Mouse (Mus musculus) right cerebral cortex, postnatal 14 days (tissue): ENCODE data around the gene Trip12.

ENCODE experiments used
- DNase-seq: peaks from one replicate; pipeline ENCODE4 v3.0.0; 2022

Gene Trip12

GRCm38 (mm10) chr1:84777455-84777854 lies 62.9 kb downstream of the Trip12 start:
- DNase-seq: no peak

DNA sequence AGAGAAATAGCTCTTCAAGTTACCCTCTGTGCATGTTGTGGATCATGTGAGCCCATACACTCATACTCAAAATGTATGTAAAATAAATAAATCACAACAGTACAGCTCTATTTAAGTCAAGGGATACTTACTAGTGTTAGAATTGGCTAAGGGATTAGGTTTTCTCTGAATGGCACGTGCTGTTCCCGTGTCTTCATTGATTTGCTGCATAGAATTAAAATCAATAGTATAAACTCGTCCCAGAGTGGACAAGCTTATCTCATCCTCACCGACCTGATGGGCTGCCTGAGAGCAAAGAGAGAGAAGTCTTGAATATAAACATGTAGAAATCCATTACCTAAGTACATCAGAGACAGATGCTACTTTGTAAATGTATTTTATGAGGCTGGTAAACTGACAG lies 81.5 kb downstream of the Trip12 start:
- DNase-seq: no peak

DNA sequence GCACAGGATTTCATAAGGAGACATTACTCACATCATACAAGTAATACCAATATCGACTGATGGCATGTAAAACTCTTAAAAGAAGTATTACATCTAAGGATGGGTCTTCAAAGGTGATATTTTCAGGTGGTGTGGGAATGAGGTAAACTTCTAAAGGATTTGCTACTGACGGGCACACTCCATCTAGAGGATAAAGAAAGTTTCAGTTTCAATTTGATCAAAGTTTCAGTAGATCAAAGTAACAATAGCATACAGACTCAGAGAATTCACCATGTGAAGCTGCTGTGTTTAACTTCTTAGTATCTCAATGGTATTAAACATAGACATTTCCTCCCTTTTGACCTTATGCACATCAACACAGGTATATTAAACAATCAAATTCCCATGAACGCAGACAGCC lies 98.2 kb downstream of the Trip12 start:
- DNase-seq: no peak

GRCm38 (mm10) chr1:84740080-84740479 lies 100.2 kb downstream of the Trip12 start:
- no peak for DNase-seq

DNA sequence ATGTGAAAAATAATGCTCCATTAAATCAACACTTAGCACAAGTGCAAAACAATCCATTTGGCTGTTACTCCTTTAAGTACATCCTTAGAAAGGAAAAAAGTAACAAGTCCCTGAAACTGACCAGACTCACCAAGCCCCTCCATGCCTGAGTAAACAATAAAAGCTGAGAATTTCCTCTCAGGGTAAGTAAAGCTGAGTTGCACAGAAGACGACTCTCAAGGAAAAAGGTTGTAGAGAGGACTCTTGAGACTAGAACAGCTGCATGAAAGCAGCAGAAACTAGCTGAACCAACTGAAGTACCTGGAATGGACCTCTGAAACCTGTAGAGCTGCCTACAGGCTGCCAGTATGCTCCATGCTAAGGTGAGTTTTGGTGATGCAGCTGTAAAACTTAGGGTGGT lies 103.2 kb downstream of the Trip12 start:
- no peak for DNase-seq

DNA sequence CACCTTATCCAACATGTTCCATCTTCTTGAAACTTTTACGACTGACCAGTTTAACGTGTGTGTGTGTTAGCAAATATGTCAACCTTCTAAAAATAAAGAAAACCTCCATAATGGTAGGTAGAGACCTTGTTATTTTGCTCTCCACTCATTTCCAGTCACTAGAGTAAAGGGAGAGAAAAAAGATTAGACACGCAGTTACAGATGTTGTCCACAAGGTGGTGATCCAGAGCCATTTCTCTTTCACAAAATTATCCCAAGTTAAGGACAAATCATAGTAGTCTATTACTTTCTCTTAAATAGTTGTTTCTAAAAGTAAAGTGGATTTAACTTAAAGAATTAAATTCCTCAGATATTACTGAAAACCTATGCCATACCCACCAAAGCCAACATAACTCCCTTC lies 106.5 kb downstream of the Trip12 start:
- no peak for DNase-seq

DNA sequence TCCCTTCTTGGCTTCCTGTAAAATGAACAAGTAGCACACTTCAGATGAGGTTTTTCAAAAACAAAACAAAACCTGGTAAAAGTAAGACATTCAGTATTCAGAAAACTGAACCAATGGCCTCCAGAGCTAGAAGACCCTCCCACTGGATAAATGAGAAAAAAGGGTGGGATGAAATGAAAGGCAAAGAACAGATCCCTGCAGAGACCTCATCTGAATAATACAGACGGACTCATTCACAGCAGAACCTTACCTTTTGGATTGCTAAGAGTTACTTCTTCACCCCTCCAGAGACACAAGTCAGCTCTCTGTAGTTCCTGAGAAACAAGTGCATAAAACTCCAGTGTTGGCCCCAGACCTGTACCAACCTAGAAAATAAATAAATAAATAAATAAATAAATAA lies 108.6 kb downstream of the Trip12 start:
- no peak for DNase-seq

- DNase-seq: no peak
Measured at GRCm38 (mm10) chr1:84722841-84723240, 117.5 kb downstream of the Trip12 start.

DNA sequence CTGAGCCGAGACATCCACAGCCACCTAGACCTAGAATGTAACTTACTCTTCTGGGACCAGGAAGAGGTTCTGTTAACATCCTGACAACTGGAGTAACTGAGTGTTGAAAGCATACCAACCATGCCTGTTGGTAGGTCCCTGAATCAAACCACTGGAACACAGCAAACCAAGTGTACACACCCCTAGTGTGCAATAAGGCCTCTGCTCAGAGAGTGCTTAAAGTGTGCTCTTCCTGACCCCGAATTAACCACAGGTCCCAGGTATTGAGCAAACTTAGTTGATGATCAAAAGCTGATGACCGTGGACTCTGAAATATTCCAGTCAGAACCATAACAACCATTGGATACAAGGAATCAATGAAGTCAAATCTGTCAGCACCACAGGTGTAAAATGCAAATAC lies 117.9 kb downstream of the Trip12 start:
- DNase-seq: no peak

DNA sequence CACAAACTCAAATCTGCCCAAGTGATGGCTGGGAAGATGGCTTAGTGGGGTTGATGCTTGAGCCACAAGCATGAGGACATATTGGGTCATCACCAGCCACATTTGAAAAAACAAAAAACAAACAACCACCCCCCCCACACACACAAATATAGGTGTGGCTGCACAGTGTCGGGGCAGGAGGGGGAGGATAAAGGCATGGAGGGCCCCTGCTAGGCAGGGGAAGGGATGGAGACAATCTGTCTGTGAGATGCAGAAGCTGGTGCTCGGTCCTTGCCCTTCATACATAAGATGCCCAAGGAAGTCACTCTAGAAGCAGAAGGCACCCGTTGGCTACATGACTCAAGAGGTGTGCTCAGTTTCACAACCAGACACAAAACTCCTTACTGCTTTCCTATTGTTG lies 118.4 kb downstream of the Trip12 start:
- DNase-seq: no peak

GRCm38 (mm10) chr1:84709810-84710785 lies 130.2 kb downstream of the Trip12 start:
- peak; percentile 78 for DNase-seq

DNA sequence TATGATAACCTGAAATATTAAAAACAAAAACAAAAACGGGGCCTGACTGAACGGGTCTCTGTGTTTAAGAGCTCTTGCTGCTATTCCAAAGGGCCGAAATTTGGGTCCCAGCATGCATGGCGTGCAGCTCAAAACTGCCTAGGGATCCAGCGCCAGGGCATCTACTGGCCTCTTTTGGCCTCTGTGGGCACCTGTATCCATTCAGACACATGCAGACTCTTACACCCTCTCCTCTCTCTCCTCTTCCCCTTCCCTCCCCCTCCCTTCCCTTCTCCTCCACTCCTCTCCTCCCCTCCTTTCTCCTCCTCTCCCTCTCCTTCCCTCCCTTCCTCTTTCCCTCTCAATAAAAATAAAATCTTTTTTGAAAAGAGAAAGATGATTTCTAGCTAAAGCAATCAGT lies 130.9 kb downstream of the Trip12 start:
- no peak for DNase-seq

- no peak for DNase-seq
Measured at GRCm38 (mm10) chr1:84700254-84700653, 140.1 kb downstream of the Trip12 start.

DNA sequence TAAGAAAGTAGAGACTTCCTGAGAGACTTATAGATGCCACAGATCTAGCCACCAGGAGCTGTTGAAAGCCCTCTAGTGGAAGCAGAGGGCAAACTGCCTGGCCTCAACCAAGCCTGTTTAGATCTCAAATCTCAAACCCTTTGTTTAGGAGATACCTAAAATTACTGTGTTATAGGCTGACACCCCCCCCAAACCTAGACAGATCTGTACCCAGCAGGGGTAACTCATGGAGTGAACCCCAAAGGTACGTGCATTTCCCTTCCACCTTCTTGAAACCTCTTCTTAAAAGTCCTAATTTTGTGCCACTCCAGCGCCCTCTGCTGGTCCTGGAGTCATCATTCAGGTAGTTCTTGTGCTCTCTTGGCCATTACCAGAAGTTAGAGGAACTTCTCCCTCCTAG lies 143.2 kb downstream of the Trip12 start:
- DNase-seq: peak; percentile 86

DNA sequence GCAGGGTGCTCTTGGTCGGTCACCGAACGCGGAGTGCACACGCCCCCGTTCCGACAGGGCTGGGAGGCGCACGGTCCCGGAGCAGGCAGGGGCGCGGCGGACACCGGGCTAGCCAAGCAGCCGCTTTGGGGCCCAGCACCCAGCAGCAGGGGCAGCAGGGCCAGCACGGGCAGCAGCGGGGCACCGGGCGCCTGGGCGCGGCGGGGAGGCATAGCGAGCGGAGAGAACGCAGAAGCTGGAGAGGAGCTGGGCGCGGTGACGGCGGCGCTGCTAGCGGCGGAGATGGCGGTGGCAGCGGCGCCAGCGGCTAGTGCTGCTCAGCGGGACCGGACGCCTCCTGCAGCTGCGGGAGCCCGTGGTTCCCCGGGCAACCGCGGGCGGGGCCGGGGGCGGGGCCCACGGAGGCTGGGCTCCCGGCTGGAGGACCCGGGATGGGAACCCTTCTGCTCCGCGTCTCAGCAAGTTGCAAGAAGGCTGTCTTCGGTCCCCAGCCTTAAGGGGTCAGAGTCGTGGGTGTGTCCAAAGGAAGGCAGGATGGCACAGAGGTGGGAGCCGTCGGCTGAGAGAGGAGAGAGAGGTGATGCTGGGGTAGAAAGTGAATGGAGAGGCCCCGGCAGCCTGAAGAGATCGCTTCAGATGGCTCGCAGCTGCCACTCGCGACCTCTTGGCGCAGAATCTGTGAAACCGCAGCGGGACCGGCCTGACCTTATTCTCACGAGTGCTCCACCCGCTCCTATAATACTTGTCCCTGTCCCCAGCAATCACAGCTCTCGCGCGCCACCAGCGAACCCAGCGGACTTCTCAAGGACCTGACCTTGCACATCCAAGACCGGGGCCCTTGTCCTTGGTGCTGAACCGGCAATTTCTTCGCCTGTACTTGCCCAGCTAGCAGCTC lies 144.6 kb downstream of the Trip12 start, which contains the start of gene Dner:
Gene Dner, minus strand, starts transcription at position 705 of the 895 bp plus-strand sequence.
- DNase-seq: peak; percentile 74

DNA sequence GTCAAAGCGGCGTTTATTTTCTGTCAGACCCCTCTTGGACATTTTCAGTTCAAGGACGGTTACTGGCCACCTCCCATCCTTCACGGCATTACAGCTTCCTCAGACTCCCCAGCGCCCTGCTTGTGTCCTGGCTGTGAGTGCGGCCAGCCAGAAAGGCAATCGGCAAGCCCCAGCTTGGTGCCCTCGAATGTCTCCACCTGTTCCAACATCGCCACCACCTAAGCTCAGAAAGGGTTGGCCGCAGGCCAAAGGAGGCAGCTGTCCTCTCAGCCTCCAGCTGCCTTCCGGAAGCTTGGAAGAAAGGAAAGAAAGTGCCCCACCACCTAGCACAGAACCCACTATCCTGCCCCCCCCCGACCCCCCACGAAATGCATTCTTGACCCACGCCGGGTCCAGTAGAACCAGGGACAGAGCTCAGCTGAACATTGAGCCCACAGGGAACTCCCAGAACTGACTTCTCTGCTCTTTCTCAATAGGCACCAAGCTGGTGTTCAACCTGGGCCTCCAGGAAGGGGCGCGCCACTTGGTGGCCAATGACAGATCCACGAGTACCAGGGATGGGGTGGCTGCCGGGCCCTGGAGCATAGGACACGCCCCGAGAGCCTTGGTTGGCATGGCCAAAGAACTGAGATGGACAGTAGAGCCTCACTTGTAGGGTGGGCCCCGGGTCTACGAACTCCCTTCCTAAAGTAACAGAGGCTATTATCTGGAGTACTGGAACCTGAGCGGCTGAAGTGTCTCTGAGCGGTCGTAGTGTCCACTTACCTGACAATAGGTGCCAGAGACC lies 145.4 kb downstream of the Trip12 start:
- peak; percentile 63 for DNase-seq

GRCm38 (mm10) chr1:84677910-84678309 lies 162.4 kb downstream of the Trip12 start:
- no peak for DNase-seq
